21 mouse cellular contexts compared by ENCODE assay signal in genomic region chr17:25590985-25591384, GRCm38 (mm10). TPM values are rescaled to one million over a fixed set of nuclear protein-coding genes. Genes with fewer than 3 reads are reported as not detected.
DNase-seq lines count a peak whose midpoint lies in the region; ATAC-seq and TF ChIP-seq lines count a peak whose summit lies in the region.
"Had no signal": no experiment of that assay in that cellular context is flagged by ENCODE, and none has a peak within 500 bp of the region (broad histone marks: within the 10 kb centered on the region; RNA-seq: fewer than 3 reads in every experiment).

No protein-coding gene starts in this region.

- H3K4me1 ChIP-seq in heart, adult 2 months (ENCODE audit: control insufficient read depth, insufficient read depth, low read length) = peaks cover 2% of the 10 kb centered on the region; the same call in 1 of the 2 replicates
- no peaks in the 10 kb centered on the region for H3K4me1 ChIP-seq in liver, embryonic 14.5 days (replicated peaks; ENCODE audit: control insufficient read depth in 2 of 2, insufficient read depth in 2 of 2, low read length in 1 of 2)
- 0 out of 2 replicates have a peak, but pooled peaks cover 11% of the 10 kb centered on the region for H3K4me1 ChIP-seq in liver, embryonic 12.5 days
- no peaks in the 10 kb centered on the region for H3K4me1 ChIP-seq in MEL (ENCODE audit: control insufficient read depth in 1 of 2, insufficient read depth in 2 of 2, low read length in 2 of 2)
- H3K4me1 ChIP-seq: midbrain, embryonic 13.5 days; stomach, embryonic 15.5 days had no signal

- no peak for ATAC-seq in liver, embryonic 14.5 days (ENCODE audit: insufficient read depth)
- no peak for ATAC-seq in liver, embryonic 12.5 days
- ATAC-seq: forebrain, embryonic 13.5 days; midbrain, embryonic 13.5 days; Patski had no signal

- DNase-seq in heart, adult 2 months = no peak
- no peak for DNase-seq in heart, adult 9 months (ENCODE audit: low spot score in 2 of 2)
- no peak for DNase-seq in liver, embryonic 14.5 days (ENCODE audit: low read depth in 3 of 3, low spot score in 3 of 3)
- DNase-seq in 3T3-L1 (ENCODE audit: low read depth, low spot score) (peak; percentile 9), MEL (ENCODE audit: low read depth, low spot score) (peak; percentile 34)
- DNase-seq in urinary bladder, postnatal 36 days (ENCODE audit: low spot score in 2 of 2) = no peak
- DNase-seq in kidney, postnatal 10 days = no peak
- DNase-seq: cerebellum, adult 18-20 months; heart, adult 18-20 months; heart, postnatal 10 days; kidney, adult 9 months; lung, postnatal 36 days; right cerebral cortex, adult 18-20 months; spleen, adult 18-20 months had no signal

- H3K79me2 ChIP-seq in heart, adult 2 months (replicated peaks; ENCODE audit: control insufficient read depth, insufficient read depth, low read length) = no peaks in the 10 kb centered on the region
- no peaks in the 10 kb centered on the region for H3K79me2 ChIP-seq in MEL (ENCODE audit: control insufficient read depth, insufficient read depth, low read length, poor library complexity)

- no peaks in the 10 kb centered on the region for H3K27me3 ChIP-seq in heart, adult 2 months (ENCODE audit: control insufficient read depth, insufficient read depth, low read length)
- no peaks in the 10 kb centered on the region for H3K27me3 ChIP-seq in liver, embryonic 14.5 days (ENCODE audit: control insufficient read depth, insufficient read depth, low read length)
- no peaks in the 10 kb centered on the region for H3K27me3 ChIP-seq in liver, embryonic 12.5 days (replicated peaks)
- H3K27me3 ChIP-seq in MEL (ENCODE audit: control insufficient read depth in 1 of 2, insufficient read depth in 2 of 2, low read length in 2 of 2) = no peaks in the 10 kb centered on the region
- H3K27me3 ChIP-seq: forebrain, embryonic 13.5 days; hindbrain, embryonic 15.5 days; midbrain, embryonic 13.5 days; Patski; stomach, embryonic 15.5 days had no signal

- no peak overlapping the region for H3K4me2 ChIP-seq in liver, embryonic 14.5 days (ENCODE audit: low read depth)
- no peak overlapping the region for H3K4me2 ChIP-seq in liver, embryonic 12.5 days
- H3K4me2 ChIP-seq: forebrain, embryonic 13.5 days; hindbrain, embryonic 15.5 days; limb, embryonic 13.5 days; midbrain, embryonic 13.5 days; stomach, embryonic 15.5 days had no signal

- peak; percentile 17 for TF ChIP-seq RAD21 in MEL (IDR thresholded peaks at IDR 0.05; ENCODE audit: low read depth, low read length)

- no peaks in the 10 kb centered on the region for H3K9me3 ChIP-seq in liver, embryonic 14.5 days (ENCODE audit: control insufficient read depth, low read length)
- H3K9me3 ChIP-seq in liver, embryonic 12.5 days (replicated peaks) = no peaks in the 10 kb centered on the region
- no peaks in the 10 kb centered on the region for H3K9me3 ChIP-seq in MEL (replicated peaks; ENCODE audit: insufficient read depth, low read length)
- H3K9me3 ChIP-seq: forebrain, embryonic 13.5 days; hindbrain, embryonic 15.5 days; midbrain, embryonic 13.5 days; stomach, embryonic 15.5 days had no signal

- no peak overlapping the region for H3K4me3 ChIP-seq in heart, adult 2 months
- no peak overlapping the region for H3K4me3 ChIP-seq in liver, embryonic 14.5 days (ENCODE audit: insufficient read depth in 1 of 2, low read depth in 2 of 2, low read length in 2 of 2)
- no peak overlapping the region for H3K4me3 ChIP-seq in liver, embryonic 12.5 days
- no peak overlapping the region for H3K4me3 ChIP-seq in MEL (ENCODE audit: control insufficient read depth in 1 of 2, insufficient read depth in 1 of 2, low read depth in 2 of 2, low read length in 2 of 2)
- H3K4me3 ChIP-seq: forebrain, embryonic 13.5 days; hindbrain, embryonic 15.5 days; limb, embryonic 13.5 days; midbrain, embryonic 13.5 days; stomach, embryonic 15.5 days had no signal

- peak; percentile 37 for TF ChIP-seq CTCF in heart, adult 2 months (IDR thresholded peaks at IDR 0.05)
- peak; percentile 45; the same call in 1 of the 2 replicates for TF ChIP-seq CTCF in liver, embryonic 14.5 days (IDR thresholded peaks at IDR 0.05; ENCODE audit: low read depth)
- peak; percentile 47 to 64 (median 50) for TF ChIP-seq CTCF in MEL (IDR thresholded peaks at IDR 0.05 in 2 of 3, conservative IDR thresholded peaks at IDR 0.05 in 1 of 3; ENCODE audit: control insufficient read depth in 1 of 3, insufficient read depth in 1 of 3, low read depth in 2 of 3, low read length in 3 of 3, poor library complexity in 1 of 3, severe bottlenecking in 1 of 3)

- no peak overlapping the region for H3K9ac ChIP-seq in heart, adult 2 months (ENCODE audit: low read depth, low read length)
- H3K9ac ChIP-seq in liver, embryonic 14.5 days (replicated peaks) = no peak overlapping the region
- H3K9ac ChIP-seq in liver, embryonic 12.5 days = no peak overlapping the region
- no peak overlapping the region for H3K9ac ChIP-seq in MEL (ENCODE audit: control insufficient read depth, low read depth, low read length, poor library complexity, severe bottlenecking)
- H3K9ac ChIP-seq: forebrain, embryonic 13.5 days; hindbrain, embryonic 15.5 days; limb, embryonic 13.5 days; midbrain, embryonic 13.5 days; stomach, embryonic 15.5 days had no signal

- no peak overlapping the region for H3K27ac ChIP-seq in heart, adult 2 months
- H3K27ac ChIP-seq in liver, embryonic 14.5 days = no peak overlapping the region
- no peak overlapping the region for H3K27ac ChIP-seq in liver, embryonic 12.5 days
- H3K27ac ChIP-seq in MEL (ENCODE audit: control insufficient read depth, low read depth, low read length) = no peak overlapping the region
- H3K27ac ChIP-seq: forebrain, embryonic 13.5 days; hindbrain, embryonic 15.5 days; limb, embryonic 13.5 days; midbrain, embryonic 13.5 days; stomach, embryonic 15.5 days had no signal

- TF ChIP-seq POLR2A in heart, adult 2 months (IDR thresholded peaks at IDR 0.05; ENCODE audit: insufficient read depth, low read depth, low read length) = no peak
- no peak for TF ChIP-seq POLR2A in MEL (IDR thresholded peaks at IDR 0.05; ENCODE audit: control insufficient read depth in 1 of 2, insufficient read depth in 1 of 2, low read depth in 1 of 2, low read length in 2 of 2, poor library complexity in 1 of 2)

- 89% methylated on average over 4 of the region's 4 CpGs for WGBS in heart, adult 2 months
- 63% methylated on average over 4 of the region's 4 CpGs for WGBS in liver, embryonic 14.5 days (ENCODE audit: insufficient replicate concordance)
- WGBS in liver, embryonic 12.5 days (ENCODE audit: insufficient replicate concordance) = 73% methylated on average over 4 of the region's 4 CpGs

- intact Hi-C loops in heart, adult 2 months (cut with DNase I) = no loop called here

- H3K36me3 ChIP-seq in heart, adult 2 months (ENCODE audit: control insufficient read depth, insufficient read depth, low read length) = no peaks in the 10 kb centered on the region
- H3K36me3 ChIP-seq in liver, embryonic 14.5 days (replicated peaks; ENCODE audit: control insufficient read depth, insufficient read depth, low read depth) = no peaks in the 10 kb centered on the region
- H3K36me3 ChIP-seq in liver, embryonic 12.5 days = peaks cover 55% of the 10 kb centered on the region
- H3K36me3 ChIP-seq in MEL (ENCODE audit: control insufficient read depth in 1 of 2, insufficient read depth in 2 of 2, low read length in 2 of 2) = no peaks in the 10 kb centered on the region; a peak in 1 of 4 replicates

- no peak for TF ChIP-seq EP300 in heart, adult 2 months (IDR thresholded peaks at IDR 0.05; ENCODE audit: insufficient read depth, low read depth, low read length)
- TF ChIP-seq EP300 in liver, embryonic 14.5 days (IDR thresholded peaks at IDR 0.05; ENCODE audit: low read depth) = no peak
- no peak for TF ChIP-seq EP300 in MEL (IDR thresholded peaks at IDR 0.05; ENCODE audit: low read depth in 1 of 2, low read length in 2 of 2)

TF ChIP-seq in MEL, 35 proteins besides CTCF, POLR2A, EP300 and RAD21:
- TF ChIP-seq ELF1 (IDR thresholded peaks at IDR 0.05; ENCODE audit: low read depth, low read length) = no peak
- TF ChIP-seq MAX (IDR thresholded peaks at IDR 0.05; ENCODE audit: low read length) = no peak
- no peak for TF ChIP-seq ZKSCAN1 (IDR thresholded peaks at IDR 0.05; ENCODE audit: low read depth, low read length)
- no peak for TF ChIP-seq SMC3 (IDR thresholded peaks at IDR 0.05; ENCODE audit: low read depth, low read length)
- no peak for TF ChIP-seq TBP (IDR thresholded peaks at IDR 0.05; ENCODE audit: low read depth, low read length)
- no peak for TF ChIP-seq NELFE (IDR thresholded peaks at IDR 0.05; ENCODE audit: low read depth, low read length)
- TF ChIP-seq USF2 (IDR thresholded peaks at IDR 0.05; ENCODE audit: borderline replicate concordance in 1 of 2, insufficient read depth in 1 of 2, low read depth in 1 of 2, low read length in 2 of 2) = no peak
- TF ChIP-seq MAFK (IDR thresholded peaks at IDR 0.05; ENCODE audit: borderline replicate concordance, low read depth, low read length) = no peak
- TF ChIP-seq JUND (IDR thresholded peaks at IDR 0.05; ENCODE audit: low read depth, low read length) = no peak
- TF ChIP-seq GABPA (IDR thresholded peaks at IDR 0.05; ENCODE audit: low read depth, low read length) = no peak
- TF ChIP-seq ZMIZ1 (IDR thresholded peaks at IDR 0.05; ENCODE audit: low read depth, low read length) = no peak
- no peak for TF ChIP-seq MYB (IDR thresholded peaks at IDR 0.05; ENCODE audit: low read depth, low read length)
- TF ChIP-seq KAT2A (conservative IDR thresholded peaks at IDR 0.05; ENCODE audit: low read depth, low read length) = no peak
- TF ChIP-seq SIN3A (IDR thresholded peaks at IDR 0.05; ENCODE audit: low read length) = no peak

RNA-seq across cellular contexts. Expression of gene Lmf1, which starts 12.1 kb away (rescaled TPM):
- 10 to 100 TPM; 28.7 to 33.5 TPM for total RNA-seq in heart, adult 2 months (2021)
- 32.7 and 41.8 TPM in 2 replicates for polyA plus RNA-seq in heart, adult 2 months (2012; rRNA removed)
- 3.4 and 4.0 TPM in 2 replicates for polyA plus RNA-seq in liver, embryonic 14.5 days (2012; rRNA removed)
- 7.9 and 9.3 TPM in 2 replicates for polyA plus RNA-seq in liver, embryonic 14.5 days (2014; fragmentation: Nextera tagmentation; extraction: Ambion mirVana)
- 14.4 and 15.0 TPM in 2 replicates for polyA plus RNA-seq in liver, embryonic 12.5 days (2016; fragmentation: Nextera tagmentation; extraction: Ambion mirVana)
- total RNA-seq in MEL (2012; rRNA removed) = 14.0 and 16.0 TPM in 2 replicates
- polyA plus RNA-seq in MEL (2012; ENCODE audit: insufficient read depth in 1 of 2, insufficient read length in 2 of 2, low read depth in 1 of 2, low replicate concordance in 2 of 2, missing spikeins in 1 of 2) = 10 to 100 TPM in 1 of 2 experiments, not detected in 1; 30.5 TPM

RNA-seq across cellular contexts. Expression of gene Sox8, which starts 20.5 kb away (rescaled TPM):
- total RNA-seq in heart, adult 2 months (2021) = under 1 TPM; 0.30 to 0.44 TPM
- 0.57 and 0.67 TPM in 2 replicates for polyA plus RNA-seq in heart, adult 2 months (2012; rRNA removed)
- 0.04 and 0.11 TPM in 2 replicates for polyA plus RNA-seq in liver, embryonic 14.5 days (2012; rRNA removed)
- 0.15 TPM in 1 of 2 replicates, not detected in the other for polyA plus RNA-seq in liver, embryonic 14.5 days (2014; fragmentation: Nextera tagmentation; extraction: Ambion mirVana)
- 0.52 and 0.65 TPM in 2 replicates for polyA plus RNA-seq in liver, embryonic 12.5 days (2016; fragmentation: Nextera tagmentation; extraction: Ambion mirVana)
- not detected in 2 replicates for total RNA-seq in MEL (2012; rRNA removed)
- polyA plus RNA-seq in MEL (2012; ENCODE audit: insufficient read depth in 1 of 2, insufficient read length in 2 of 2, low read depth in 1 of 2, low replicate concordance in 2 of 2, missing spikeins in 1 of 2) = not detected

Comparison
In these comparisons a context has a peak if more than half of its experiments do, and no peak if none do; other contexts are left out.
1. DNase-seq: peak in 3T3-L1 (single experiment) and MEL (single experiment); none in heart, adult 2 months (0 of 2), heart, adult 9 months (0 of 2), liver, embryonic 14.5 days (0 of 3), urinary bladder, postnatal 36 days (0 of 2) and kidney, postnatal 10 days (single experiment).
2. Peak in every context shown above with its lines, with median percentiles within 50 percentile points of each other: CTCF ChIP-seq.